Mouse (Mus musculus) activated CD4-positive, CD25-positive, alpha-beta regulatory T cell, adult 4 months (primary cell): ENCODE data around the gene Fam98a. TPM values are rescaled to one million over a fixed set of nuclear protein-coding genes. Genes with fewer than 3 reads are reported as not detected.

Experiments
- ATAC-seq: one replicate; pipeline ENCODE4 v1.8.0; 2017
- polyA plus RNA-seq, 2 experiments: library from polyadenylated mRNA; unstranded; fragments of 100-300 nt; shearing (Covaris generic); gene quantifications; one replicate each; pipeline ENCODE4 v1.2.1; 2017

Fam98a gene
- 10 to 100 TPM; 13.2 to 15.3 TPM for polyA plus RNA-seq

GRCm38 (mm10) chr17:75551512-75552400, at the start of gene Fam98a:
TSS of gene Fam98a (minus strand) at chr17:75551946.
- ATAC-seq = peak; percentile 91

DNA sequence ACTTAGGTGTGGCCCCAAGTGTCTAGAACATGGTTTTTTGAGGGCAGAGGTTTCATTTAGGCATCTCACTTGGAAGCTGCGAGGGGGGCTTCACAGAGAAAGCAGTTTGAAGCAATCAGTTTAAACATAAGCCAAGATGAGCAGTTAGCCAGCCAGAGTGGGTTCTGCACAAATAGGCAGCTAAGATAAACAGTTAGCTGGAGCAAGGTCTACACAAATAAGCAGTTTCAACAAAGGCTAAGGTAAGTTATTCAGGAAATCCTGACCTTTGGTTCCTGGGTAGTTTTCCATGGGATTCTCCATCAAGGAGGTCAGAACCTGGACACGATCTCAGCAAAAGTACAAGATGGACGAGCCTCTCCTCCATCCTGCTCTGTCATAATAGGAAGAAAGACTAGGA, 46.9 kb upstream of the Fam98a start:
- no peak for ATAC-seq

DNA sequence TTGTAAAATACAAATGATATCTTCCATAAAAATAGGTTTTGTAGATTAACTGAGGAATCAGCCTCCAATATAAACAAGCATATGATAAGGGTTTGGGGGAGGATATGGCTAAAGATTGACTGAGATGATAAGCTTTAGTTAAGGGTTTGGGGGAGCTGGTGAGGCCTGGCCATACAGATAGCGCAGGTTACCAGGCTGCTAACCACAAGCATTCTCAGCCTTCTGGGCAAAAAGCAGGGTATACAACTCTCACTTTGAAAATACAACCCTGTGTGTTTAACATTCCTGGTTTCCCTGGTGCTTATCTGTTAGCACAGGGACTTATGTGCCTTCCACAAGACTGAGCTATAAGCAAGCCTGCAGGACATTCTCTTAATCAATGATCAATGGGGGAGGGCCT, 31.0 kb upstream of the Fam98a start:
- no peak for ATAC-seq

DNA sequence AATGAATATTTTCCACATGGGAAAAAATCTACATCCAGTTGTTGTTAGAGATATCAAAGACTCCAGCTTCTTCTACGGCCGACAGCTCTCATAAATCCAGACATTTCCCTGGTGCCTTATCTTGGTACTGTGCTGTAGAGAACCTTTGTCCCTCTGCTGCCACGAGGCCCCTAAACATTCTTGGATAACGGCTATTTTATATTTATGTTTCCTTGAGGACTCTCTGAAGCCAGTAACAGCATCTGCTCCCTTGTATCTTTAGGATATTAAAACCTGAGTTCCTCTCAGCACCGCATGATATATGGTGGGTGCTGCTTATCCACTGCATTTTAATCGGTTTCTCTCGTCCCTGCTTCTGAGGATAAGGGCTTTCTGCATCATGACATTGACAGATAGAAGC, 23.9 kb upstream of the Fam98a start:
- ATAC-seq = no peak

DNA sequence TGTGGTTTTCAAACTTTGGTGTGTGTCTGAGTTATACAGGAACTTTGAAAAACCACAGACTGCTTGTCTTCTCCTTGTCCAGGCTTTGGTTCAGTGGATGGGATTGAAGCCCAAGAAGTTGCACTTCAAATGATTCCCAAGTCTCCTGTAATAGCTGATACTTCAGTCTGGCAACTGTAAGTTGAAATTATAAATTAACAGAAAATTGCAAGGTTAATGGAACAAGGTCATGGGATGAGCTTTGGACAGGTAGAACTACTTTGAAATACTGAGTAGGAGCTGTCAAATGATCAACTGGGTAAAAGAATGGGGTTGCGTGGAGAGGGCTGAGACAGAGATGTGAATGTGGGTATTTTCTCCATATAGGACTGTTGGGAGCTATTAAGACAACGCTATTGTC, 6.3 kb upstream of the Fam98a start:
- ATAC-seq = no peak

DNA sequence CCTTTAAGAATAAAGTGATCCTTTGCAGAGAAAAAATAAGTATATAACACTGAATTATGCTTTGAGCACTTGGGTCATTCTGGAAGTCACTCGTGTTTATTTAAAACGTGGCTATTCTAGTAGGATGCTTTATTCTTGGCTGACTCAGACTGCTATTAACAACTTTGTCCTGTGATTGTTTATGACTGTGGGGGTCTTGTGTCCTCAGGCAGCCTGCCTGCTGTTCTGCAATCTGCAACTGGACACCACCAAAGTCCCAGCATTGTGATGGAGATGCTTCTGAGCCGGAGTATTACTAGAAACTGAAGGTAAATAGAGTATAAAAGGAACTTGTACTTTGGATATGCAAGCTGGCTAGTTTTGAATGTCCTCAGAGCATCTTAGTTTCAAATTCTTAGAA, 5.3 kb upstream of the Fam98a start:
- no peak for ATAC-seq

- ATAC-seq = no peak
Observed at GRCm38 (mm10) chr17:75550771-75551413, 854 bp downstream of the Fam98a start.

DNA sequence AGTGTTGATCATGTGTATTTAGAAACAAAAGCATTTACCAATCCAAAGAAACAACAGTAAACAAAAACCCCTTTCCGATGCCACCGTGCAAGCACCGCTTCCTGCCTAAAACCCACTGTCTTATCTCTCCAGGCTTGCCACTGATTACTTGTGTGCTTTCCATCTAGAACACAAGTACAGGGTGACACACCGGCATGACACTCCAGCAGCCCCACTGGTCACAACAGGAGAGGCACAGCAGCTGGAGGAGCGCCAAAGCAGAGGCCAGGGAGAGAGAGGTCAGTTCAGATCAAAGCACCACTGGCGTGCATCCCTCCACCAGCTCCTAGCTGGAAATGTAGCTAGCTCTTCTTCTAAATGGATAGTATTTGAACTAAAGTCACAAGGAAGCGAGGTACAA, 7.5 kb downstream of the Fam98a start:
- no peak for ATAC-seq

- no peak for ATAC-seq
Observed at GRCm38 (mm10) chr17:75543434-75543833, 8.3 kb downstream of the Fam98a start.

DNA sequence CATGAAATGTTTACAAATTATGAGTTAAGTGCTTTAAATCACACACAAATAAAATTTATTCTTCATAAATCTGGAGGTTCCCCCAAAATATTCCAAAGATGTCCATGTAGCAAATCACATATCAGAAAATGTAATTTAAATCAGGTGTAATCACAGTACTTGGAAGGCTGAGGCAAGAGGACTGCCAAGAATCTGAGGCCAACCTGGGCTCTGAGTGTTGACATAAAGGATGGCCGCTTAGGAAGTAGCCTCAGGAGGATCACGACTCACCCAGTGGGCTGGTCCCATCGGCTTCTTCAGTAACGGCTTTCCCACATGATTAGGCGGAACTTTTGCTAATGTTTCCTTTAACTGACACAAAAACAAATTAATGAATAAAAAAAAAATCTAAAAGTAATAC, 11.9 kb downstream of the Fam98a start:
- ATAC-seq = no peak

- ATAC-seq = no peak
Observed at GRCm38 (mm10) chr17:75539130-75539529, 12.6 kb downstream of the Fam98a start.

DNA sequence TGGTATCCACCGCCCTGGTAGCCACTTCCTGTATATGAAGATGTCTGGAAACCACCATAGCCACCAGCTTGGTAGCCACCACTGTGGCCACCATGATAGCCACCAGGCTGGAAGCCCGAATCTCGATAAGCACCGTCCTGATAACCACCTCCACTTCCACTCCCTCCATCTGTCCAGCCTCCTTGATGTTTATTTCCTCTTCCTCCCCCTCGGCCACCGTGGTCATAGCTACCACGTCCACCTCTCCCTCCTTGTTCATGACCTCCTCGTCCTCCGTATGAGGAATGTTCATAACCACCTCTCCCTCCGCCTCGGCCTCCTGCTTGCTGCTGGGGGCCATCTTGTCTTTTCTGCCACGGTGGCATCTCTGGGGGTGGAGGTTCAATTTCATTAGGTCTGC, 13.3 kb downstream of the Fam98a start:
- no peak for ATAC-seq

- ATAC-seq = no peak
Observed at GRCm38 (mm10) chr17:75537050-75537445, 14.7 kb downstream of the Fam98a start.

DNA sequence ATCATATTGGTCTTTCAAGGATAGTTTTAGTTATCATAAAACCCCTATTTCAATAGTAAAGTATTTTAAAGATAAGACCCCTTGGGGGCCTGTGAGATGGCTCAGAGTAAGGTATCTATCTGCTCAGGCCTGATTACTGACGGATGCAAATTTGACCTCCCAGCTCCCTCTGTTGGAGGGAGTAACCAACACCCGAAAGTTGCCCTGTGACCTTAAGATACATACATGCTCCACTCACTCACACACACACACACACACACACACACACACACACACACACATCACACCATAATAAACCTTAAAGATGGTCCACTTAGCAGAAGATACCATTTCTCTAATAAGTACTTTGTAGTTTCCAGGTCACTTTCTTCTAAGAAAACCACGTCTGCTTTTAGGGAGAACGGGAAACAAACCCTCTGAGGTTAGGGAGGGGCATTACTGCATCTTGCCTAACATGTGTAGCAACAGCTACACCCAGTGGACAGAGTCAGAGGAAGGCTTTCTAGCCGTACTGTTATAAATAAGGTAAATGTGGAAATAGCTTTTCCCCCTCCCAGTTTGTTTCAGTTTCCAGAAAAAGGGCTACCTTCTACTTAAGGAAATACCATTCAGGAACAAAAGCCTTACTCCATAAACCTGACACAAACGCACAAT, 15.2 kb downstream of the Fam98a start:
- no peak for ATAC-seq

- no peak for ATAC-seq
Observed at GRCm38 (mm10) chr17:75535612-75536011, 16.1 kb downstream of the Fam98a start.

DNA sequence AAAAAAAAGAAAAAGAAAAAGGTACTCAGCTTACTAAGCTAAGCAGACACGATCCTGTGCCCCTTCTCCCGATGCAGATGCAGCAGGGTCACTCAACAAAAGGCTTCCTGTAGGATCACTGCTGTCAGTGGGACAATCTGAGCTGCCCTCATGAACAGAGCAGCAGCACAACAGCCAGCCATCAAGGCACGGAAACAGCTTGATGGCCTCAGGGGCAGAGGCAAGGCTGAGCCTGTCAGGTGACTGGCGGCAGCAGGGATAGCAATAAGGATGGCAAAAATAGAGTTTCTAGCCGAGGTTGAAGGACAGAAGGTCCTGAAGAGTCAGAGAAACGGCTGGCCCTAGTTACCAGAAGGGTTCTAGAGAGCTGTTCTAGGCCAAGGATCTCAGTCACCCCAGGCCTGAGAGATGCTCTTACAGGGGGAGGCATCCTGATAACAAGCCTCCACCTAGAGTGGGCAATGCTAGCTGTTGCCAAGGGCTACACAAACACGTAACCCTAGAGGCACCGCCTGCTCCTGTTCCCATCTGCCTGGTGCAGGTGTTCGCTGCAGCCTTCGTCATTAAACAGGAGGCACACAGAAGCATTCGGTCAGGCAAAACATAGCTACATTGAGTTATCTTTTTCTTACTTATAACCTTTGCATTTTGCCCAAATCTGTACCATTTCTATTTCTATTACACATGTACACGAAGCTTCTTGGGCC, 17.3 kb downstream of the Fam98a start:
- ATAC-seq = no peak

GRCm38 (mm10) chr17:75532469-75532986, 19.2 kb downstream of the Fam98a start:
- no peak for ATAC-seq

DNA sequence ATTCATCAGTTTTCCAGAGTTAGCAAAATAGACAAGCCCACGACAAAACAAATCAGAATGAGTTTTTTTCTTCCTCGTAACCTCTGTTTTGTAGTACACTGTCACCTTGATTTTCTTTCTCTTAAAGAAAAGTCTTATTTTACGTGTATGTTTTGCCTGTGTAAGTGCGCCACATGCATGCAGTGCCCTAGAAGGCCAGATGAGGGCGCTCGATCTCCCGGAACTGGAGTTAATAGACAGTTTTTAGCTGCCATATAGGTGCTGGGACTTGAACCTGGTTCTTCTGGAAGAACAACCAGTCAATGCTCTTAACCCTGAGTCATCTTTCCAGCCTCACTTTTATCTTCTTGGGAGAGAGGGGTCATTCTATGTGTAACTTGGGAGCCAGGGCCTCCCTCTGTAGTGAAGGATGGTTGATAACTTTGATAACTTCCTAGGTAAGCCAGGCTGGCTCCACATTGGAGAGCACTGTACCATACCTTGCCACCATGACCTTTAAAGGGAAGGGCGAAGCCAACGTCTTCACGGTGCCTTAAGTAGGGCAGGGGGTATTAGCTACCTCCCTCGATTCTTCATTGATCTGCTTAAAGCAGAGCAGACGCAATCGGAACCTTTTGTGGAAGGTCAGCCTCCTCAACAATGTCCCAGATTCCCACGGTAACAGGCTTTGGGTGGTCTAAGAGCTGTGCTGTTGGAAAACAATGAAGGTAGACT, 22.4 kb downstream of the Fam98a start:
- no peak for ATAC-seq

DNA sequence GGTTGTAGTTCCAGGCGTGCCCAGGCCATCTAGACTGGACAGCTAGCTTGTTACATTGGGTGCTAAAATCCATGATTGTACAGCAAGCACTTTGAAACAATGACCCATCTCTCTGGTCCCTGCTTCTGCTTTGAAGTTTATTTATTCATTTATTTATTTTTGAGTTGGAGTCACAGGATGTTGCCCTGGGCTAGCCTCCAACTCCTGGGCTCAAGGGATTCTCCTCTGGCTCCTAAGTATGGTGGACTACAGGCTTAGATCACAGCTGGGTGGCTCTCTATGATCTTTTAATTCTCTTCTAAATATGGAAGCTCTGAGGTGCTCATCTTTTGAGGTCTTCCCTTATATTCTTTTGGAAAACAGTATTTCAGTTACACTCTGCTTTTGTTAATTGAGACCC, 25.3 kb downstream of the Fam98a start:
- no peak for ATAC-seq

- ATAC-seq = no peak
Observed at GRCm38 (mm10) chr17:75523812-75524211, 27.9 kb downstream of the Fam98a start.

DNA sequence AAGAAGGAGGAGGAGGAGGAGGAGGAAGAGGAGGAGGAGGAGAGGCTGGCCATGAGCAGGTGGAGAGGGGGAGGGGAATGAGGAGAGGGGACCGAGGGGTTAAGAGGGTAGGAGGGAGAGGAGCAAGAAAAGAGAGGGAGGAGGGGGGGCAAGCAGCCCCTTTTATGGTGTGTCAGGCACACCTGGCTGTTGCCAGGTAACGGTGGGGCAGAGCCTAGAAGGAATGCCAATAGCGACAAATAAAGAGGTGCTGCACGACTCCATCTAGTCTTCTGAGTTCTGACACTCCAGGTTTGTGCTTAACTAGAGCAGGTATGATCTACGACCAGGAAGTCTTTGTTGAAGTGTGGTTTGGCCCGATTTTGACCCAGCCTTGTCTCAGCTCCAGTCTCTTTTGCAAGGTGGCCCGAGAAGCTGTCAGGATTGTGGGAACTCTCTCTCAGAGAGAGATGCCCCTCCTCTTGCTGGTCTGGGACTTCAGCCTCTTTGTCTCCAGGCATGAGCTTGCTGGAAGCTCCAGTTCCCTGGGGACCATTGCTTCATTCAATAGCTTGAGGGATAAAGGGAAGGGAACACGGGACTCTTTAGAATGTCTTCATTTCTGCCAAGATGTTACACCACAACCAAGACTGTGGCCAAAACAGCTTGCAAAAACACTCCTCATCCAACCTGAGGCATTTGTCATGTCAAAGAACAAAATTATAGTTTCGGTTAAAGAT, 29.2 kb downstream of the Fam98a start:
- ATAC-seq = no peak
